Mouse (Mus musculus) heart, adult 8-10 months (tissue): ENCODE measurements around the gene Tsku. TPM values are rescaled to one million over a fixed set of nuclear protein-coding genes. Genes with fewer than 3 reads are reported as not detected.
A peak's percentile ranks its signal among the peaks of the same experiment; 100 is the strongest.

Experiments used
- DNase-seq: peaks from one replicate; pipeline ENCODE4 v3.0.0; 2022; ENCODE audit warnings: low spot score
- total RNA-seq, 4 experiments: library from RNA; stranded (reverse); gene quantifications; 2 replicates each; pipeline ENCODE4 v1.2.4; 2022

Tsku gene
- 1 to 10 TPM; 1.9 to 2.8 (median 2.5) TPM for total RNA-seq

DNA sequence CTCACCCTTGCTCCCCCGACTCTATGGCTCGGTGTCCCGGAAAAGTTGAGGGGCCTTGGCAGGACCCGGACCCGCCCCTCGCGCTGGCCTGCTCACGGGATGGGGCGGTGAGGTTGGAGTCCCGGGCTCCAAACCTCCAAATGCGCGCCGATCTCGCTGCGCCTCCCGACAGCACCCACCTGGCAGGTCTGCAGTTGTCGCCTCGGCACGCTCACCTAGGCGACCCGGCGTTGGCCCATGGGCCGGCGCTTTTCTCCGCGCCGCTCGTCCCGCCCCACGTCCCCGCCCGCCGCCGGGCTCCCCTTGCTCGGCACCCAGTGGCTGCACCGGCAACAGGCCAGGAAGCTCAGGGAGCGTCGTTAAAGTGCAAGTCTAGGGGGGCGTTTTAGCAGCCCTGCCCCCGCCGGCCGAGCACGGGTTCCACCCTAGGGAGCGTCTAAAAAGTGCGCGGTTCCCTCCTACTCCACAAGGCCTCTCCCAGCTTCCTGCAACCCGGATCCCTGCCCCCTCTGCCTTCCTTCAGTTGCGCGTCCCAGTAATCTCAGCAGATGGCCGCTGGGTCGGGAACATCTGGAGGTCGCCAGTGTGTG lies at the start of gene Tsku:
Tsku (minus strand) TSS at position 266 of the 590 bp plus-strand sequence.
- DNase-seq = peak; percentile 91

DNA sequence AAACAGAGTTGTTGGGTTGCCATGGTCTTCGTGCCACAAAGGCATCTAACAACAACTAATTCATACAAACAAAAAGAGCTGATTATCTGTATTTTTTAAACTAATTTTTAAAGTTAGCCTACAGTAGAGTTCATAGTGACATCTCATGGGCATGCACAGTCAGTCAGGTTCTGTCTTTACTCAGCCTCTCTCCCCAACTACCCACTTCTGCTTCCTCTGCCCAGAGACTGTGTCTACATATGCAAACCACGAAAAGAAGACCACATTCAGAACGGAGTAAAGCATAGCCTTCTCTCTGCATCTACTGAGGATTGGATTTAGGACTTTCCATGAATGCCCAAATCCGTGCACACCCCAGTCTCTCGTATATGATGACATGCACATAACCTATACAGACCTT lies 46.5 kb upstream of the Tsku start:
- DNase-seq = no peak

DNA sequence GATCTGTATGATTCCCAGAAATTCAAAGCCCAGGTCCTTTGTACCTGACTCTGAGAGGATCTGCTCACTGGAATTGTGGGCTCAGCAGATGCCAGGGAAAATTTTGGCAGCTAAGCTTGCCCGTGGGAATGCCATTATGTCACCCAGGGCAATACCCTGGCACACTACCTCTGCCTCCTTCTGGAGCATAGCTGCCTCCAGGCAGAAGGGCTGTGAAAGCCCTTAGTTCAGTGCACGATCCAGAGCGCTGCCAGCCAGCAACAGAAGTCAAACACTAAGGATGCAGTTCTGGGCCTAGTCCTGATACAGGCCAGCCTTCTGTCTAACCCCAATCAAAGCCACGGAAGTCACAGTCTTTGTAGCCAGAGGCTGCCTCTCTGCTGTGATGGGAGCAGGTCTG lies 42.9 kb upstream of the Tsku start:
- no peak for DNase-seq

DNA sequence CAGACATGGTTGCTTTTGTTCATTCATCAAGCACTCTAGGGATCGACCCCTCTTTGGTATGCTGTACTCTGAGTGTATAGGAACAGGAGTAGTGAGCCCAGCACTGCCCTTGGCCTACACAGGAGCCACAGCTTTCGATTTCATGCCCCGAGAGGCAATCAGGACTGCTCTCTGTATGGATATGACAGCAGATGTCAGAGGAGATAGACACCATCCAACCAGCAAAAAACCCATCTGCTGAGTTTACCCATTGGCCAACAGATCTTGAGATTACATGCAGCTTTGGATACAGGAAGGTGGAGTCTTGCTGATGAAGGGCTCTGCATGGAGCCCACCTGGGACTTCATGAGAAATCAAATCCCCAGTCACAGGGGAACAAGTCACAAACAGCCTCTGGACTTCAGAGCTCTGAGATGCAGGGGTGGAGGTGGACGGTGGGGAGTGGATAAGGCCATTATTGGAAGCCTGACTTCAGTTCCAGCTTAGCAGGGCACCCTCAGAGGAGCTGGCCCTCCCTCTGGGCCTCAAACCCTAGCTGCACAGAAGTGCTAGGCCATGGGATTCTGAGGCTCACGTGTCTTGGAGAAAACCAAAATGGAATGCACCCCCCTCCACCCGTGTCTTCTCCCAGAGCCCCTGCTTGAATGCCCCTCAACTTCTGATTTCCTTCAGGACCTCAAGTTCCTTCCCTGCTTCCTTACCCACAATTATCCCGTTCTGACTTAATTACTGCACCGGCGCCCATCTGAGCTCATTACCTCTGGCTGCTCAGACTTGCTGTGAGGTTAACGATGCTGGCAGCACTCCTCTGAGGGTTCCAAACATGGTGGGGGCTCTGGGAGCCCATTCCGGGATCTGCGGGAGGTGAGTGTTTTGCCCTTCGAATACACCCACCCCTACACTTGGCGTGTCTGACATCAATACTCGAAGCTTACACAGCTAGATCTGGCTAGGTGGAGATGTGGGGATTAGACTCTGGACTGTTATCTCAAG lies 41.8 kb upstream of the Tsku start:
- no peak for DNase-seq

DNA sequence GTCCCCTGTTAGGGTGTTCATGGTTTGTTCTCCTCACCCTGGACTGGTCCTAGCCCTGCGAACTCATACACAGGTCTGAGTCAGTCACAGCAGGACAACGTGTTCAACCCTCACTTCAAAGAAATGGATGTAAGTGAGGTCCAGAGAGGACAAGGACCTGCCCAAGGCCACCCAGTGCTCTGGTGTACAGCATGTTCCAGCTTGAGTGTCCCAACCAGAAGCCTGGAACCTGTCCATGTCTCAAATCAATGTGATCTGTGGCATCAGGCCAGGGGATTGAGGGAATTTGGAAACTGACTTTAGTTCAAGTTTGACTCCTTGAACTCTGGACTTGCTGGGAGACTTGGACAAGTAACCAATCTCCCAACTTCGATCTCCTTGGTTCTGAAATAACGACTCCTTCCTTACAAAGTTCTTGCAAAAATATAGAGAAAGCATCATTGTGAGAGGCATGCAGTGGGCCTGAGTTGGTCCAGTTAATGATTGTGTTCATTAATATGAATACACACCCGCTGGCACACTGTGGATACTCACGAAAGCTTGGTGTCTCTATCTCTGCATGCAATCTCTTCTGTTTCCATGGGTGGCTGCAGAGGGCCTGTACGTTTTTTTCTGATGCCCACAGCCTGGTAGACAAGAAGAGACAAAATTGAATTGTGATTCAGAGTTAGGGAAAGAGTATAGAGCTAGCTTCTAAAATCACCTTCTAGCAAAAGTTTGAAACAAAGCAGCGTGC lies 31.5 kb upstream of the Tsku start:
- no peak for DNase-seq

DNA sequence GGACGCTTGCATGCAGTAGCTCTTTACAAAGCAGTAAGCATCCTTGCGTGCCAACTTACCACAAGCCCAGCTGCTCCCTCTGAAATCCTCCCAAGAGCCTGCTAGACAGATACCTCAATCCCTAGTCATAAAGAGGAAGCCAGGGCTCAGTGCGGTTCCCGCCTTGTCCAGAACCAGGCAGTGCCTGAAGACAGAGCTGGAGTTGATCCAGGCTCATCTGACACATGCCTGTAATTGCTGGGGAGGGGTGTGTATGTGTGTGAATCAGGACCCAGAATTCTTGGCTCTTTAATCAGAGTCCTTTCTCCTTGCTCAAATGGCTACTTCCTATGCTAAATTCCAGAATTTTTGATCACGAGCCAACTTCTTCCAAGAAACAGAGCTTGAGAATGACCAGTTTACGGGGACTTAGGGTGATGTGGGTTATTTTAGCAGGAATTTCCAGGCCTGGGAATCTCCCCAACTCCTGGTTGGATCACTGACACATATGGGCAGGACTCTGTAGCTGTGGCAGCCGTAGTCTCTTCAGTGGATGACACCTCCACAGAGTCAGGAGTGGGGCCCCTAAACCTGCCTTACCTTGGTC lies 30.3 kb upstream of the Tsku start:
- no peak for DNase-seq

DNA sequence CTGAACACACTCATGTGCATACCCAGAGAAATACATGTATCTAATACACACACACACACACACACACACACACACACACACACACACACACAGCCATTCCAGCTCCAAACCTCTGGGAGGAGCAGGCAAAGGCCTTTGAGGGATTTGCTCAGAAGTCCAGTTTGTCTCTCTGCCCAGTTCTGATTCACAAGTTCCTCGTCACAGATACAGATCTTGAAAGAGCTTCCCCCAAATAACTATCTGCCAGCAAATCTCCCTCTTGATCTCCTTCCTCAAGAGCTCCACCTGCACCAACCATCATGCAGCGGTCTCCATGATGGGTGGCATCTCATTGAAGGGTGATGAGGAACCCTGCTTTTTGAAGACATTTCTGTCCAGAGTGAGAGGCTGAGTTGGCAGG lies 29.4 kb upstream of the Tsku start:
- DNase-seq = peak; percentile 13

DNA sequence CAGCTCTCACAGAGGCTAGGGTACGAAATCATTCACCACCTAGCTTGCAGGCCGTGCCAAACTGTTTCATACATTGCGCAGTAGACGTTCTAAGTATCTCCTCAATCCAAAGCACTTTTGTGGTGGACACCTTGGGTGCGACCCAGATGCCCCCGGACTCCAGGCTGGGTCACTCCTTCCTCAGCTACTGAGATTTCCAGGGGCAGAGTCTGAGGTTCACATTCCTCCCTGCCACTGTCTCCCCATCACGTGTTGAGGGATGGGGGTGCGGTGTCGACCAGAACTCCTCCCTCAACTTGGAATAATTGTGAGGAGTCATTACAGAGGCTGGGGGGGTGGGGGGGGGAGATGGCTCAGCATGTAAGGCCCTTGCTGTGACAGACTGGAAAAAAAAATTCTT lies 28.5 kb upstream of the Tsku start:
- DNase-seq = no peak

DNA sequence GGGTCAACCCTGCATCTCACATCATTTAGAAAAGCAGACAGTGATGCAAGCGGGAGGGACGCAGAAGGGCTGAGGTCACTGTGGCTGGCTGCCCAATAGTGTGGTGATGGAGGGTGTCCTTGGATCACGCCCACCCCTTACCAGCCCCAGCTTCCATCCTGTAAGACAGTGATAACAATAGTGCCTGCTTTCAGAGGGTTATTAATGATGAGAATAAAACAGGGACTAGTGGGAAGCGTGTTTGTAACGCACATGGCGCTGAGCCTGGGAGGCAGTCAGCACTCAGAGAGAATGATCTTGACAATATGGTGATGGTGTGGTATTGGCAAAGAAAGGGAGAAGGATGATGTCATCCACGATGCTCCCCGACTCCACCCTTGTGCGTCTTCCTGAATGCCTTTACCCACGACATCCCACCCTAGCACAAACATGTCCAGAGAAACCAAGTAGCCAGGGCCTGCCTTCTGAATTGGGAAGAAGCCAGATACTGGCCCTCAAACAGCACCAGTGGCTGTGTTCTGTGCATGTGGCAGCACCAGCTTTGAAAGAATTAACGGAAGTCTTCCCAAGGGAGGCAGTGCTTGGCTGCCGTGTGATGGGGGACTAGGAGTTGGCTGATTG lies 27.9 kb upstream of the Tsku start:
- DNase-seq = peak; percentile 36

DNA sequence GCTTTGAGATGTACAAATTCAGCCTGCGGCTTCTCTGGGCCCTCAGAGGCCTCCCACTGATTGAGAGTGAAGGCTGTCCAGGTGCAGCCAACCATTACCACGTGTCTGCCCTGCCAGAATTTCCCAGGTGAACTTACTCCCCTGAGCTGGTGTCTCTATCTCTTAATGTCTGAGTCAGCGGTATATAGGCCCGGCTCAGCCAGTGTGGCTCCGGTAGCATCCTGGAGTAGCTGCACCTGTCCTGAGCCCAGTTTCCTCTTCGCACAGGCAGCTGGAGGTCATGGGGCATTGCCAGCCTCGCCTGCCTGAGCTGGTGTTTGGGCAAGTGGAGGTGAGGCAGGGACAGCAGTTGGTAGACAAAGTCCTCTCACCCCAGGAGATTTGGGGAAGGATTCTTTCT lies 26.1 kb upstream of the Tsku start:
- no peak for DNase-seq

DNA sequence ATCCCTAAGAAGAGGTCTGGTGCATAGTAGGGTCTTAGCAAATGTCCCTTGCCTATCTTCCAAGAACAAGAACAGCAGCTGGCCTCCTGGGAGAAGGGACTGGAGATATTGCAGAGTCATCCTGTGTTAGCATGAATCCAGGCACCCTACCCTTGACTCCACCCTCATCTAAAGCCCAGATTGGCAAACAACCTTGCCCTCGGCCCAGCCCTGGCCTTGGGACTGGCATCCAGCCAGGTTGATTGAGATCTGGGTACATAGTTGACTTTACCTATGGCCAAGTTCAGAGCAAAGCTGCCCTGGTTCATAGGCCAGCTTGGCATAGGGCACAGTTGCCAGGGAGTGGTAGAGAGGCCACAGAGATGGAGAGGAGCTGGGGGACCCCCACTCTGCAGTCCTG lies 24.0 kb upstream of the Tsku start:
- DNase-seq = no peak

DNA sequence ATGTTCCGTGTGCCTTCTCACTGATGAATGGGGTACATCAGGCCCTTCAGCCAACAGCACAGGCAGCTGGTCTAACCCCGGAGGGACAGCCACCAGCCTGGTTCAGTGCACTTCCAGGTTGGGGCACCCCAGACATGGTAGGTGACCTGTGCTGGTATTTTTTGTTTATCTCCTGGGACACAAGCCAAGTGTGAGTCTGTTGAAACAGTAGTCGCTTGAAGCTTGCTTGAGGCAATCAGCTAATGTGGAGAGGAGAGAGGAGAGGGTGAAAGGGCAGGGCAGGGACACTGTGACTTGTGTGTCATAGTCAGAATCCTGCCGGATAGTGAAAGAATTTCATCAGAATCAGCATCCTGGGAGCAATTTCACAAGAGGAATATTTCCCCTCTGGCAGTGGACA lies 22.2 kb upstream of the Tsku start:
- peak; percentile 11 for DNase-seq

DNA sequence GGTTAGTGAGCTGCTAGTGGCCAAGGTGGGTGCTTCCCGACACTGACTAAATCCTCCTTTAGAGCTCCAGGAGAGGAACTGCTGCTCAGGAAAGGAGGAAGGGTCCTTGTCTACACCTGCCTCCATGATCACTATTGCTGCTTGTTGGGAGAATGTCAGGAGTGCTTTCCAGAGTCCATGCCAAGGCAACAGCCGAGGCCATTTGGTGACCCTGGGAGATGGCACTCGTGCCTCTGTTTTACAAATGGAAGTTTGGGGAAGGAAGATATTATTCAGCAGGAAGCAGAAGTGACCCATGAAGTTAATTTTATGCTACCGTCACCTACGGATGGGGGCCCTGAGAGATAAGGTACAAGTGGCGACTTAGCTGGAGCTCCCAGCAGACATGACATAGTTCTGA lies 21.7 kb upstream of the Tsku start:
- DNase-seq = no peak

DNA sequence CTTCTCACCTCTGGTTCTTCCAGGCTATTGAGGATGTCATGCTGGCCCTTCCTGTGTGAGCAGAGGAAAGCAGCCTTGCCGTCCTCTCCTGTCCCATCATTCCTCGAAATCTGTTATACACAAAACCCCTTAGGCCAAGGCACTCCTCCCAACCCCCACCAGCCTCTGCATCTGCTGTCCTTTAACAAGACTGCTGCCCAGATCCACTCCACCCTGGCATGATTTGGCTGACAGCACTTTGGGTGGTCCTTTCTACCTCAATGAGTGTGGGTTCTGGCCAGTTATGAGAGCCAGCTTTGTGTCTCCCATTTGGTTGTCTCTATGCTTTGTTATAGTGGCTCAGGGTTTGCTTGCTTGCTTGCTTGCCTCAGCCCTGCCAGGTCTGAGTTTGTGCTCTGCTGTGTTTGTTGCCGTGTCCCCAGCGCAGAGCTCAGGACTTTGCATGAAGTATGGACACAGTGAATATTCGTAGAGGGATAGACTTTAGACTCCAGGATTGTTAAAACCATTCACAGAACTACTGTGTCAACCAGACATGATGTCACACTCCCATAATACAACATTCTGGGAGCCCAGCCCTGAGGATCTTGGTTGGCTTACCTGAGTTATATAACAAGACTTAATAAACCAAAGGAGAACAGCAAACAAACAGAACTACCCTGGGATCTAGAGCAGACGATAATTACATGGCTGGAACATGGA lies 19.2 kb upstream of the Tsku start:
- no peak for DNase-seq

DNA sequence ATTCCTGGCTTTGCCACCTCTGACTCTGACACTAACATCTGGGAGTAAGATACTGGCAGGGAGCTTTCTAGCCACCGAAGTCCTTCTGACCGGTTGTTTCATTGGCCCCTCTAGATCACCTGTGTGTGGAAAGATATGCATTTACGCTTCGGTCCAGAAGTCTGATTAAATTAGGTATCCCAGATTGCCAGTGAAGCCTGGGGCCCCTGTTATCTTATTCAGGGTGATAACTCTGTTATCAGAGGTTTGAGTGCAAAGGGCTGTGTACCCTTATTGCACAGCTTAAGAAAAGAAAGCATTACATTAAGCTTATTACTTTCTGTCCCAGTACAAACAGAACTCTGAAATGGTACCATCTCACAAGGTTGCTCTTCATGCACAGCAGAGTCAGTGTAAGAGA lies 18.1 kb upstream of the Tsku start:
- no peak for DNase-seq

DNA sequence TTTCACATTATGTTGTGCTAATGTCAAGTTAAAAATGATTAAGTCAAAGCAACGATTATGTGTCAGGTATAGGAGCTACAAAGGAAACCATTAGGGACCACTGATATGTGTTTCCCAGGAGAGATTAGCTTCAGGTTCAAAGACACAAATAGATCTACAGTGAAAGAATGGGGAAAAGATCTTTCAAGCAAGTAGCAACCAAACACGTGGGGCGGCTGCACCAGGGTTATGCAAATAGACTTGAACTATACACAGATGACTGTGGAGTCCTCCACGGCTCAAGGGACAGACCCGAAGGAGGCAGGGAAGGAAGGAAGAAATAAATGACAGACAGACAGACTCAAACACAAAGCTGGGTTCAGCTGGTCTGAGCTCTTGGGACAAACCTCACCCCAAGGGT lies 16.1 kb upstream of the Tsku start:
- DNase-seq = no peak

DNA sequence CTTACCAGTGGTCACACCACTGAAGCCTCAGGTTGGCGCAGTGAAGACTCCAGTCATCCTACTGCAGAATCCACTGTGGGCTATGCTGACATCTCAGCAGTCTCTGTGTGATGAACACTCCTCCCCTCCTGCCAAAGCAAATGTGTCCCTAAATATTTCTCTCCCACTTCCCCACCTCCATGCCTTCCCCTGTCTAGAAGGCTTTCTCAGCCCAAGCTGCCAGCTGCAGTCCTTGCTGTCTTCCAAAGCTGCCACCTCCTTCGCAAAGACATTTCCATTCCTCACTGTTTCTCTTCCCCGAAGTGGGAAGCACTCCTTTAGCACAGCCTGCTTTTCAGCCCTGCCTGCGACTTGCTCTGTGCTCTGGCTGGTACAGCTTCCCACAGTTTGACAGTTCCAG lies 10.0 kb upstream of the Tsku start:
- DNase-seq = no peak

DNA sequence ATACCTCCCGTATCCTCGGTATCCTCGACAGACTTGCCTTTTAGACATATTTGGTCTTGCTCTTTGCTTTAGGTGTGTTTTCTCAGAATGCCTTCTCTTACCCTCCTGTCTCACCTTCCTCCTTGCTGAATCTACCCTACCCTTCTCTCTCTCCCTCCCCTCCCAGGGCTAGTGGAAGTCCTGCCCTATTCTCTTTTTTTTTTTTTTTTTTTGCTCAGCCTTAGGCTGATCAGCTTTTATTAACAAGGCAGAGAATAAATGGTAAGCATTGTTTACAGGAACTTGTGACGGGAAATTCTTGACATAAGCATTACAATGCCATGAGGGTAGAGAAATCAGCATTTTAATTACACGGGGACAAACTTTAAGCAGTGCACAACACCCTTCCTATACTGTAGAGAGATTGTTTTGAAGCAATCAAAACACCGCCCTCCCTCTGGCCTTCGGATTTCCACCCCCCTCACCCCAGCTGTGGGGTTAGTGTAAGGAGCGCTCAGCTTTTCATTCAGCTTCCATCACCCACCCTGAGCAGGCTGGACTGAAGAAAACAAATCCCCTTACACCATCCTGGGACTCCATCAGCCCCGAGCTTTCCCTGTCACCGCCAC lies 8.7 kb upstream of the Tsku start:
- DNase-seq = no peak

DNA sequence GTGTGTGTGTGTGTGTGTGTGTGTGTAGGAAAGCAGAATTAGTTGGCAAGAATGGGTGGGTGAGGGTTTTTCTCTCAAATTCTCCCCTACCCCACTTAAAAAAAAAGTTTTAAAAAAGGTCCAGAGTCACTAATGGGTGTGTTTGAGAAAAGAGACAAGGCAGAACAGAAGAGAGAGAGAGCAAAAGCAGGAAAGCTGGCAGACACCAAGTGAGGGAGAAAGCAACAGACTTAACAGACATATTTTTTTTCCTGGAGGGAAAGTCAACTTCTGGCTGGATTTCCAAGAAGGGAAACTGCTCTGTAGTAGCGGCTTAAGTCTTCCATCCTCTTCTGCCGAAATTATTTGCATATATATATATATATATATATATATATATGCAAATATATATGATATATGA lies 534 bp upstream of the Tsku start:
- DNase-seq = no peak

DNA sequence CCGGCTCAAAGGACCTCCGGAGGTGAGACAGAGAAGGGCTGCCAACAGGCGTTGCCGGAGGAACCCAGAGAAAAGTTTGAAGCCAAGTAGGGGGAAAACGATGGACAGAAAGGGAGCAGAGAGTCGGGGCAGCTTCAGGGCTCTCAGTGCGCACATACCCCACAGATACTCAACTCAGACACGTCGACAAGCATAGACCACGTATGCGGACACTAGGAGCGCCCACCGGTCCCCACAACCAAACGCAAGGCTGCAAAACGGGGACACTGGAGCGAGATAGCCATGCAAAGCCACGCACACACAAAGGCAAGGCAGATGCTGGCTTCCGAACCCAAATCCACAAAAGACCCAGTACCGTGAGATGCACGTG lies 522 bp downstream of the Tsku start:
- DNase-seq = no peak
